Mouse (Mus musculus): Measurements from ENCODE around the gene AY358078. TPM values are rescaled to one million over a fixed set of nuclear protein-coding genes. Genes with fewer than 3 reads are reported as not detected.

The AY358078 gene
- polyA plus RNA-seq, 1 experiment: not detected

DNA sequence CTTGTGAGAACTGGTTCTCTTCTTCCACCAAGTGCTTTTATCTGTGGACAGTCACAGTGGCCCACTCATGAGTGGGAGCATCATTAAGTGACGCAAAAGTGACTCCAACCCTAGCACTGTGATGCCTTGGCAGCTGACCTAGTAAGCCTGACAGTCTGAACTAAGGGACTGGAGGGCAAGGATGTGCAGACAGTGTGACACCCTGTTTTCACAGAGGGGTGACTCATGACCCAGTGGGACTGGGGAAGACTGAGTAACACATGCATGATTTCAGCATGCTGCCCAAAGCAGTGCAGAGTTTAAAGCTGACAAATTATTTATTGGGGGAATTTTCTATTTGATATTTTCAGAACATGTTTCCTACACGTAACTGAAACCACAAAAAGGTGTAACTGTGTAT, 70.9 kb downstream of the AY358078 start:
- Histone ChIP-seq H3K27me3 (replicated peaks) (peaks cover 17% of the 10 kb centered on the region), H3K36me3 (replicated peaks; ENCODE audit: low read length) (no peaks in the 10 kb centered on the region), H3K4me3 (replicated peaks) (no peak overlapping the region), H3K4me1 (no peaks in the 10 kb centered on the region), H3K9me3 (no peaks in the 10 kb centered on the region)
- no peak for TF ChIP-seq GATA1 (IDR thresholded peaks at IDR 0.05; ENCODE audit: borderline replicate concordance, low read length)

DNA sequence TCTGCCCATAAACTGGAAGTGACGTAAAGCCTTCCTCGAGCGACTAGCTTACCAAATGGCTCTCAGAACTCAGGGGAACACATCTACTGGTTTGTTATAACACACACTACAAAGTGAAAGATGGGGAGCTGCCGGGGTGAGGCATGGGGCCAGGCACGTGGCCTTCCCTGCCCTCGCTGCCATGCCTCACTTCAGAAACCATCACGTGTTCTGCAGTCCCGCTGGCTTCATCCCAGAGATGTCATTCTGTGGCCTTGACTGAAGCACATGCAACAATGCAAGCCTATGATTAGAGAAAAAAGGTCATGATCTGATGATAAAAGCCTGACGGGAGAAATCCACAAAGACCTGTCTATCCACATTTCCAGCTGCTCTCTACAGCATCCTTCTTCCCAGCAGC, 71.9 kb downstream of the AY358078 start:
- Histone ChIP-seq H3K27me3 (replicated peaks) (peaks cover 19% of the 10 kb centered on the region), H3K9me3 (no peaks in the 10 kb centered on the region), H3K36me3 (replicated peaks; ENCODE audit: low read length) (no peaks in the 10 kb centered on the region), H3K4me3 (replicated peaks) (no peak overlapping the region), H3K4me1 (no peaks in the 10 kb centered on the region)
- no peak for TF ChIP-seq GATA1 (IDR thresholded peaks at IDR 0.05; ENCODE audit: borderline replicate concordance, low read length)
- TF ChIP-seq FLI1 (IDR thresholded peaks at IDR 0.05; ENCODE audit: low read length): no peak

Other genes with a start within 250 kb of the AY358078 start
- not detected in 2 replicates for gene Gm5622, start 247.3 kb upstream of the AY358078 start, polyA plus RNA-seq (2012; ENCODE audit: insufficient read depth, low replicate concordance)
- not detected in 2 replicates for gene Gm17175, start 226.0 kb upstream of the AY358078 start, polyA plus RNA-seq (2012; ENCODE audit: insufficient read depth, low replicate concordance)
- gene Gm17174, start 207.9 kb upstream of the AY358078 start, polyA plus RNA-seq (2012; ENCODE audit: insufficient read depth, low replicate concordance): not detected in 2 replicates
- gene Gm17078, start 188.7 kb upstream of the AY358078 start, polyA plus RNA-seq (2012; ENCODE audit: insufficient read depth, low replicate concordance): not detected in 2 replicates
- gene Gm4181, start 164.4 kb upstream of the AY358078 start, polyA plus RNA-seq (2012; ENCODE audit: insufficient read depth, low replicate concordance): not detected in 2 replicates
- not detected in 2 replicates for gene Gm17079, start 104.6 kb upstream of the AY358078 start, polyA plus RNA-seq (2012; ENCODE audit: insufficient read depth, low replicate concordance)
- gene Gm5800, start 82.9 kb upstream of the AY358078 start, polyA plus RNA-seq (2012; ENCODE audit: insufficient read depth, low replicate concordance): not detected in 2 replicates
- not detected in 2 replicates for gene Ang4, start 26.5 kb upstream of the AY358078 start, polyA plus RNA-seq (2012; ENCODE audit: insufficient read depth, low replicate concordance)
- not detected in 2 replicates for gene Ear6, start 53.7 kb downstream of the AY358078 start, polyA plus RNA-seq (2012; ENCODE audit: insufficient read depth, low replicate concordance)
- gene Mettl17, start 84.8 kb downstream of the AY358078 start, polyA plus RNA-seq (2012; ENCODE audit: insufficient read depth, low replicate concordance): 4.8 and 6.2 TPM in 2 replicates
- gene Slc39a2, start 92.8 kb downstream of the AY358078 start, polyA plus RNA-seq (2012; ENCODE audit: insufficient read depth, low replicate concordance): 0.89 TPM in 1 of 2 replicates, not detected in the other
- gene Ndrg2, start 114.1 kb downstream of the AY358078 start, polyA plus RNA-seq (2012; ENCODE audit: insufficient read depth, low replicate concordance): 0.44 TPM in 1 of 2 replicates, not detected in the other
- gene Tppp2, start 118.4 kb downstream of the AY358078 start, polyA plus RNA-seq (2012; ENCODE audit: insufficient read depth, low replicate concordance): not detected in 2 replicates
- gene Rnase13, start 122.7 kb downstream of the AY358078 start, polyA plus RNA-seq (2012; ENCODE audit: insufficient read depth, low replicate concordance): not detected in 2 replicates
- 12.9 and 14.5 TPM in 2 replicates for gene Arhgef40, start 184.7 kb downstream of the AY358078 start, polyA plus RNA-seq (2012; ENCODE audit: insufficient read depth, low replicate concordance)
- gene Tmem253, start 215.6 kb downstream of the AY358078 start, polyA plus RNA-seq (2012; ENCODE audit: insufficient read depth, low replicate concordance): not detected in 2 replicates
- gene Zfp219, start 220.7 kb downstream of the AY358078 start, polyA plus RNA-seq (2012; ENCODE audit: insufficient read depth, low replicate concordance): 50.3 and 65.2 TPM in 2 replicates
- not detected in 2 replicates for gene Olfr221, start 242.4 kb downstream of the AY358078 start, polyA plus RNA-seq (2012; ENCODE audit: insufficient read depth, low replicate concordance)

All from megakaryocyte, embryonic 14.5 days (primary cell).